Mouse (Mus musculus): Measurements from ENCODE around the gene Tmsb15b1. TPM values are rescaled to one million over a fixed set of nuclear protein-coding genes. Genes with fewer than 3 reads are reported as not detected.

Tmsb15b1 gene
- polyA plus RNA-seq, 1 experiment from 2014 or later, result 12.4 TPM

GRCm38 (mm10) chrX:136925863-136926262 is 50.8 kb downstream of the Tmsb15b1 start:
- no peaks in the 10 kb centered on the region for H3K36me3 ChIP-seq (ENCODE audit: control insufficient read depth, insufficient read depth)
- H3K27ac ChIP-seq (ENCODE audit: low read length), result no peak overlapping the region
- no peaks in the 10 kb centered on the region for H3K4me1 ChIP-seq (ENCODE audit: control insufficient read depth, insufficient read depth, low read length)
- no peaks in the 10 kb centered on the region for H3K27me3 ChIP-seq (ENCODE audit: control insufficient read depth, insufficient read depth, low read length)
- ATAC-seq (replicated peaks; ENCODE audit: extremely low read depth, insufficient read depth, low FRiP score), result no peak
- H3K9me3 ChIP-seq (replicated peaks; ENCODE audit: control insufficient read depth, low read length), result peaks cover 3% of the 10 kb centered on the region; the same call in 1 of the 2 replicates
- no peak overlapping the region for H3K4me3 ChIP-seq (ENCODE audit: low read length)
- H3K9ac ChIP-seq (ENCODE audit: low read length), result no peak overlapping the region
- H3K4me2 ChIP-seq (ENCODE audit: low read depth, low read length), result no peak overlapping the region

Other genes starting within 250 kb of the Tmsb15b1 start
- 292 and 337 TPM in 2 replicates for gene Morf4l2, start 233.2 kb downstream of the Tmsb15b1 start, polyA plus RNA-seq (2015; fragmentation: Nextera tagmentation; extraction: Ambion mirVana)
- gene Glra4, start 196.7 kb downstream of the Tmsb15b1 start, polyA plus RNA-seq (2015; fragmentation: Nextera tagmentation; extraction: Ambion mirVana), result not detected in 2 replicates
- 3.7 and 4.0 TPM in 2 replicates for gene Plp1, start 154.2 kb downstream of the Tmsb15b1 start, polyA plus RNA-seq (2015; fragmentation: Nextera tagmentation; extraction: Ambion mirVana)
- 0.20 and 0.24 TPM in 2 replicates for gene Rab9b, start 108.1 kb downstream of the Tmsb15b1 start, polyA plus RNA-seq (2015; fragmentation: Nextera tagmentation; extraction: Ambion mirVana)
- gene H2bfm, start 49.5 kb downstream of the Tmsb15b1 start, polyA plus RNA-seq (2015; fragmentation: Nextera tagmentation; extraction: Ambion mirVana), result not detected in 2 replicates
- gene Tmsb15b2, start 1.4 kb downstream of the Tmsb15b1 start, polyA plus RNA-seq (2015; fragmentation: Nextera tagmentation; extraction: Ambion mirVana), result 8.4 and 10.8 TPM in 2 replicates
- 1.5 and 1.9 TPM in 2 replicates for gene Tmsb15l, start within 50 bp of the Tmsb15b1 start, polyA plus RNA-seq (2015; fragmentation: Nextera tagmentation; extraction: Ambion mirVana)
- gene Zcchc18, start 16.3 kb upstream of the Tmsb15b1 start, polyA plus RNA-seq (2015; fragmentation: Nextera tagmentation; extraction: Ambion mirVana), result 1.9 and 2.0 TPM in 2 replicates
- 4.5 and 4.9 TPM in 2 replicates for gene Slc25a53, start 61.4 kb upstream of the Tmsb15b1 start, polyA plus RNA-seq (2015; fragmentation: Nextera tagmentation; extraction: Ambion mirVana)
- 3.5 and 4.1 TPM in 2 replicates for gene Fam199x, start 72.7 kb upstream of the Tmsb15b1 start, polyA plus RNA-seq (2015; fragmentation: Nextera tagmentation; extraction: Ambion mirVana)
- gene Esx1, start 145.2 kb upstream of the Tmsb15b1 start, polyA plus RNA-seq (2015; fragmentation: Nextera tagmentation; extraction: Ambion mirVana), result not detected in 2 replicates